Mouse (Mus musculus) intestine, embryonic 14.5 days (tissue): ENCODE measurements around the gene Ankmy1. TPM values are rescaled to one million over a fixed set of nuclear protein-coding genes. Genes with fewer than 3 reads are reported as not detected.

Source experiments
- ATAC-seq: fragments of 200-750 bp; cut with Nextera tagmentation; replicated peaks from 2 replicates; pipeline ENCODE4 v1.8.0; 2017; ENCODE audit warnings: low read depth, moderate number of reproducible peaks, moderate TSS enrichment, moderate library complexity; ENCODE audit not compliant: low FRiP score, low TSS enrichment
- DNase-seq: peaks from one replicate; pipeline ENCODE4 v3.0.0-alpha.2; 2018; ENCODE audit warnings: low spot score
- H3K27ac ChIP-seq: fragments of 300-500 bp; sonication (generic); 2 replicates; pipeline ENCODE4 v1.5.1; 2014; ENCODE audit warnings: low read depth, mild to moderate bottlenecking, control low read depth
- H3K27me3 ChIP-seq: fragments of 300-500 bp; sonication (generic); replicated peaks from 2 replicates; pipeline ENCODE4 v1.6.1; 2014; ENCODE audit warnings: low read length, control low read depth; ENCODE audit not compliant: control insufficient read depth, insufficient read depth
- H3K36me3 ChIP-seq: fragments of 300-500 bp; sonication (generic); 2 replicates; pipeline ENCODE4 v1.6.1; 2014; ENCODE audit warnings: low read length, control low read depth; ENCODE audit not compliant: control insufficient read depth, insufficient read depth
- H3K4me1 ChIP-seq: fragments of 300-500 bp; sonication (generic); replicated peaks from 2 replicates; pipeline ENCODE4 v1.6.1; 2014; ENCODE audit warnings: low read length, control low read depth, mixed read lengths; ENCODE audit not compliant: control insufficient read depth, insufficient read depth
- H3K4me2 ChIP-seq: fragments of 300-500 bp; sonication (generic); 2 replicates; pipeline ENCODE4 v1.6.1; 2014; ENCODE audit warnings: low read length
- H3K4me3 ChIP-seq: fragments of 300-500 bp; sonication (generic); 2 replicates; pipeline ENCODE4 v1.5.1; 2014; ENCODE audit warnings: low read depth, low read length, control low read depth, mixed read lengths
- H3K9ac ChIP-seq: fragments of 300-500 bp; sonication (generic); 2 replicates; pipeline ENCODE4 v1.6.1; 2014; ENCODE audit warnings: mild to moderate bottlenecking, low read length
- H3K9me3 ChIP-seq: fragments of 300-500 bp; sonication (generic); 2 replicates; pipeline ENCODE4 v1.6.1; 2016; ENCODE audit warnings: low read length, control low read depth; ENCODE audit not compliant: control insufficient read depth
- WGBS: fragments of 180-500 bp; shearing (Covaris S2); extraction: QIAGEN DNeasy Blood & Tissue Kit; methylation state at CpG from one replicate; pipeline ENCODE4 v1.1.7; 2014; 5-methylcytosine and 5-hydroxymethylcytosine counted together
- polyA plus RNA-seq: library from polyadenylated mRNA; unstranded; fragments of >200 nt; fragmentation: Nextera tagmentation; extraction: Ambion mirVana; gene quantifications from 2 replicates; pipeline ENCODE4 v1.2.1, GENCODE M21; 2014

The Ankmy1 gene
- polyA plus RNA-seq, 1 experiment from 2014 or later, result 0.30 TPM

DNA sequence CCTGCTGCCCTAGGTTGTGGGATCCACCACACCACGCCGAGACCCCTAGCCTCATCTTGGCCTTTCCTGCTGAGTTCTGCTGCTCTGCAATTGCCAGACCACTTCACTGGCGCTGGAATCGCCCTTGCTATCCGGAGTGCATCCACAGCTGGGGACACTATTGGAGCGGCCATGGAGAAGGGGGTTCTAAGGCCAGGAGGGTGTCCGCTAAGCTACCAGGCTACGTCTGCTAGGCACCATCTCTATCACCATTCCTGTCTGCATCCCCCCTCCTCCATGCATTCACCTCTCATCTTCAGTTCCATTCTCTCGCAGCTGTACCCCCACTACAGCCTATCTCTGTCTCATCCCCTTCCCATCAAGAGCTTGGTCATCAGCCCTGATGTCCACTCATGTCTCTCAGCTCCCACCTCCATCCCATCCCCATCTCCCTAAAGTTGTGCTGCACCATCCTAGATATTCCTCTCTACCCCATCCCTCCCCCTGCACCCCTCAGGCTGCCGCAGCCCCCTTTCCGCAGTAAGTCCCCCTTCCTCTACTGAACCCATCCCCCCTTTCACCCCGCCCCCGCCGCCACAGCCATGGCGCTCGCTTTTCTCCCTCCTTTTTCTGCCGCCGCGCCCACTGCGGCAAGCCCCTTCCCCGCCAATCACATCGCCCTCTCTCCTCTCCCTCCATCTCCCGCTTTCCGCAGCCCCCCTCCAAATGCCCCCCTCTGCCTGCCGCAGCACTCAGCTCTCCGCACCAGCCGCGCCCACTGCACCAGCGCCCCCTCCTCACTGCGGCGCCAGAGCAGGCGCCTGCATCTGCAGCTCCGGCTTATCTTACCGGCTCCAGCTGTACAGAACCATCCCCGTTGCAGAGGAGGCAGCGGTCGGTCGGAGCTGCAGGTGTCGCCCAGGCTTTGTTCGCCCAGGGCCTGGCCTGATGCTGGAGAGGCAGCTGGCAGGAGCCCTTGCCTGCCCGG, 54.5 kb downstream of the Ankmy1 start:
- Histone ChIP-seq H3K4me1 (peaks cover 12% of the 10 kb centered on the region), H3K4me2 (peak overlapping the region; percentile 48), H3K9ac (no peak overlapping the region), H3K27me3 (no peaks in the 10 kb centered on the region), H3K27ac (no peak overlapping the region), H3K36me3 (no peaks in the 10 kb centered on the region), H3K4me3 (peak overlapping the region; percentile 14), H3K9me3 (no peaks in the 10 kb centered on the region)
- WGBS, result 10% methylated on average over 40 of the region's 41 CpGs
- ATAC-seq, result peak; percentile 29; the same call in 1 of the 2 replicates
- DNase-seq, result no peak

DNA sequence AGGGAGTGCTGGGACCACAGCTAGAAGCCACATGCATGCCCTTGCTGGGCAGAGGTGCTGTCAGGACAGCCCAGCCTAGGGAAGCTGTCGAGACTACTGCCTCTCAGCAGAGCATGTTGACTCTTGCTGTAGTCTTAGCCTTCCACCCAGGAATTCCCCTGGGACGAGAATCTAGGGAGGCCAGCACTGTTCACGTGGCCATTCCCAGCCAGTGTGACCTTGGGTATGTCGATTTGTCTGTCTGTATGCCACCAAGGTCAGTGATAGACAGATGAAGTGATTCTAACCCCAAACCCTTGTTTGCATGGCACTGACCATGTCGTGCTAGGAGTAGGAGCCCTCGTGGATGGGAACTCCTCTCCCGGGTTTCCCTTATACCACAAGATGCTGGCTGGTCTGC, 56.8 kb downstream of the Ankmy1 start:
- no peak overlapping the region for H3K27ac ChIP-seq
- DNase-seq (no peak), ATAC-seq (no peak)
- peaks cover 12% of the 10 kb centered on the region for H3K4me1 ChIP-seq
- no peaks in the 10 kb centered on the region for H3K36me3 ChIP-seq
- WGBS, result 72% methylated on average over 7 of the region's 7 CpGs
- H3K9me3 ChIP-seq, result no peaks in the 10 kb centered on the region
- no peaks in the 10 kb centered on the region for H3K27me3 ChIP-seq
- H3K4me2 ChIP-seq, result no peak overlapping the region
- H3K9ac ChIP-seq, result no peak overlapping the region
- no peak overlapping the region for H3K4me3 ChIP-seq

DNA sequence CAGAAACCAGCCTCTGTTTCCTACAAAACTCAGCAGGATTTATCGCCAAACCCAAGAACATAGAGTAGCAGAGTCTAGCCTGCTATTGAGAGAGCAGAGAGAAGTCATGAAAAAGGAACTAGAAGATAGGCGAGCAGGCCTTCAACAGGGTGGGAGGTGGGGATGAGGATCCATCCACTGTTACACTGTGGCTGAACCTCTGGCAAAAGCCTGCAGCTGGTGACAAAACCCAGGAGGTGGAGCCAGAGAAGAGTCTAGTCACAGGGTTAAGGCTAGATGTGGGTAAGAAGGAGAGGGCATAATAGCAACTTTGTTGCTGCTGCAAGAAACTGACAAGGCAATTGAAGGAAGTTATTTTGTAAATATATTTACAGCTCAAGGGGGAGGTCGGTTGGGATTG, 61.3 kb downstream of the Ankmy1 start:
- WGBS, result 73% methylated on average over 3 of the region's 3 CpGs
- ATAC-seq (no peak), DNase-seq (no peak)
- Histone ChIP-seq H3K27ac (no peak overlapping the region), H3K36me3 (0 out of 2 replicates have a peak, but pooled peaks cover 3% of the 10 kb centered on the region), H3K4me2 (no peak overlapping the region), H3K4me3 (no peak overlapping the region), H3K27me3 (no peaks in the 10 kb centered on the region), H3K9ac (no peak overlapping the region), H3K4me1 (no peaks in the 10 kb centered on the region), H3K9me3 (no peaks in the 10 kb centered on the region)

DNA sequence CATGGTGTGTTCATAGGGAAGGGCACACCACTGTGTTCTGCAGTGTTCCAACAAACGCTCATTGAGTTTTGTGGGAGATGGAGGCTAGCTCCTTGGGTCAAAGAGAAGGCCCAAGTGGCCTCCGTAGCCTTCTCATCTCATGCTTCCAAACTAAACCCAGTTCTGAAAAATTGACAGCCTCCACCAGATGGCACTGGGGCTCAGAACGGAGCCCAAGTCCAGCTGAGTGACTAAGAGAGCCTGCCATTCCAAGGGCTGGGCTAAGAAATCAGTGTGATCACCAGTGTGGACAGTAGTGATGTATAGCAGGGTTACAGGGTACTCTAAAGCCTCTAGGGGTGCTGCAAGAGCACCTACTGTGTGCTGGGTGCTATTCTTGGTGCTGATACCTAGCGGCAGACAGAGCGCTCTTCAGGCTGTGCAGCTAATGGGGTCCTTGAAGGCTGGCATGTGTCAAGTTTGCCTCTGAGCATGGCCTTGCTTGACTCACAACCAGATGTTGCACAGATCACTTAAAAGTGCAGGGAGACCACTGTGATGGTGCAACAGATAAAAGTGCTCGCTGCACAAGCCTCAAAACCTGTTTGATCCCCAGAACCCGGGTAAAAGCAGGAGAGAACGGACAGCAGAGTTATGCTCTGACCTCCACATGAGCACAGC, 62.3 kb downstream of the Ankmy1 start:
- ATAC-seq (no peak), DNase-seq (no peak)
- WGBS, result 83% methylated on average over 8 of the region's 8 CpGs

DNA sequence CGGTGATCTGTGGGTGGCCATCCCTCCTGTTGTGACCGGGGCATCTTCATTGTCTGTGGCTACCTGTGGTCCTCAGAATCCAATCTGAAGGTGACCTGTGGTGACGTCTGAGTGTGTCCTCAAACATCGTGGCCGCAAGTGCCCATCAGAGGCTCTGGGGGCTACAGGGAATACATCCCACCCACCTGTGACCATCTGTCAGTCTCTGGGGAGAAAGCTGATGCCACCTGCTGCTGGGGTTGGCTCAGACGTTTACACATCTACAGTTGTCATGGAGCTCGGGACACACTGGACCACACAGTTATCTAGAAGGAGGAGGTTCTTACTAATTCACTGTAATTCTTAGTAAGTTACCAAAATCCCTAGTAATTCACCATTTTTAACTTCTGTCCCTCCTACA, 63.5 kb downstream of the Ankmy1 start:
- Histone ChIP-seq H3K27ac (no peak overlapping the region), H3K4me3 (no peak overlapping the region), H3K27me3 (no peaks in the 10 kb centered on the region), H3K9me3 (no peaks in the 10 kb centered on the region), H3K36me3 (0 out of 2 replicates have a peak, but pooled peaks cover 12% of the 10 kb centered on the region), H3K9ac (no peak overlapping the region), H3K4me2 (no peak overlapping the region), H3K4me1 (no peaks in the 10 kb centered on the region)
- 81% methylated on average over 7 of the region's 7 CpGs for WGBS
- DNase-seq (no peak), ATAC-seq (no peak)

More for the DNA sequence above, 62.3 kb downstream of the Ankmy1 start:
- Histone ChIP-seq H3K27ac (no peak overlapping the region), H3K36me3 (0 out of 2 replicates have a peak, but pooled peaks cover 5% of the 10 kb centered on the region), H3K4me1 (no peaks in the 10 kb centered on the region), H3K9me3 (no peaks in the 10 kb centered on the region), H3K4me3 (no peak overlapping the region), H3K9ac (no peak overlapping the region), H3K27me3 (no peaks in the 10 kb centered on the region), H3K4me2 (no peak overlapping the region)

DNA sequence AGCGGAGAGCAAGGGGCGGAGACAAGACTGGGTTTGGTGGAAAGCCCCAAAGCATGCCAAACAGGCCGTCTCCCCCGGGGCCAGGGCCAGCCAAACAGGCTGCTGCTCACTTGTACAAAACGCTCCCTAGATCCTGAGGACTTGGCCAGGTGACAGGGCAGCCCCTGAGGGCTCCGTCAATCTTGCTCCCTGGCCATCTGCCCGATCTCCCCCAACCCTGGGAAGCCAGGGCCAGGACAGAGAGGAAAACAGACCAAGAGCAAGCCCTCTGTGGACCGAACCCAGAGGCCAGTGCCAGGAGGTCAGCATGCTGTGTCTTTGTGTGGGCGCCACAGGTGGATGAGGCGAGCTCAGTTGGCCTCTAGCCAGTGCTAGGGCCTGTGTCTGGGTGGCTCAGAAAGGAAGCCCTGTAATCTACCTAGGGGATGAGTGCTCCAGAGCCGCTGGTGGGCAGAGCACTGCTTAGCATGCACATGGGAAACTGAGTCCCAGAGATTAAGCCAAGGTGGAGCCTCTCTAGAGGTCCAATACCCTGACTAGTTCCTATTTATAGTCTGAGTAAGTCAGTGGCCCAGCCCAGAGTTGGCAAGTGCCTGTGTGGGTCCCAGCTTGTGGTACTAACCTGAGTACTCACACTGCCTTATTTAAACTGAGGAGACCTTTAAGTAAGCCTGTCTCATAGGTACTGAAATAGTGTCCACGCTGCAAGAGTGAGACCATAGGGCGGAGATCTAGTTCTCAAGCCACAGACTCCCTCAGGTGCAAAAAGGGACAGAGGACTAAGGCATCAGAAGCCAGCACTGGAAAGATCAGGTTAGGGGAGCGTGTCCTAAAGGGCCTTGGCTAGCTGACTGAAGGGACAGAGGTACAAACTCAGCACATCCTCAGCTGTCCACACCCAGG, 64.5 kb downstream of the Ankmy1 start:
- ATAC-seq (no peak), DNase-seq (no peak)
- Histone ChIP-seq H3K9me3 (no peaks in the 10 kb centered on the region), H3K9ac (no peak overlapping the region), H3K4me3 (no peak overlapping the region), H3K4me1 (peaks cover 7% of the 10 kb centered on the region), H3K4me2 (no peak overlapping the region), H3K27me3 (no peaks in the 10 kb centered on the region), H3K27ac (no peak overlapping the region), H3K36me3 (0 out of 2 replicates have a peak, but pooled peaks cover 12% of the 10 kb centered on the region)
- 80% methylated on average over 14 of the region's 14 CpGs for WGBS

DNA sequence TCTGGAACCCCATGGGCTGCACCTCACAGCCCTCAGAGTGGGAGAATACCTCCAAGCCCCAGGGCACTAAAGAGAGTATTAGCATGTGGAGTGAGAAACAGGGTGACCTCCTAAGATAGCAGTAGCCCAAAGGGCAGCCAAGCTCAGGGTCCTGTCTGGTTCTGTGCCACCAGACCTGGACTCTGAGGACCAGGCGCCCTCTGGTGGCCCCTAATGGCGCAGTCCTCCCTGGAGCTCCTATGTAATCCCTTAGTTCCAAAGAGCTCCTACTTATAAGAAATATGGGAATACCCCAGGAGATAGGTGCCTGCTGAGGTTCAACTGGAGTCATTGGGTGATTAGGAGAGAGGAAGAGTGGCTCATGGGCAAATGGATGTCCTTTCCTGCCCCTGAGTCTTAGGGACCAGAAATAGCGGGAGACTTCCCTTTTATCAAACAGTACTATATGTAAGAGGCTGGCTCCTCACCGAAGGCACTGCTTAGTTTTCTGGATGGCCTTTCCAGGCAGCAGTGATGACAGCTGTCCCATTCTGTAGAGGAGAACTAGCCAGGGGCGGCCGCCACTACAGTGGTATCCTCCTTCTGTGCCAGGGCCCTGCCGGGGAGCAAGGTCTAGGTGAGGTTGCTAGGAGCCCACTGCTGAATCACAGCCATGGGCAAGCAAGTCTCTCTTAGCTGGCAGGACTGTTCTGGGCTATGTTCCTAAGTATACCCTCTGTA, 68.6 kb downstream of the Ankmy1 start:
- ATAC-seq, result 0 out of 2 replicates have a peak, but pooled peaks have one; percentile 24
- H3K9ac ChIP-seq, result no peak overlapping the region
- 70% methylated on average over 7 of the region's 7 CpGs for WGBS

More for the DNA sequence above, 68.6 kb downstream of the Ankmy1 start:
- Histone ChIP-seq H3K27me3 (no peaks in the 10 kb centered on the region), H3K36me3 (0 out of 2 replicates have a peak, but pooled peaks cover 12% of the 10 kb centered on the region), H3K4me1 (peaks cover 12% of the 10 kb centered on the region), H3K4me2 (no peak overlapping the region), H3K4me3 (no peak overlapping the region), H3K9me3 (no peaks in the 10 kb centered on the region), H3K27ac (no peak overlapping the region)
- DNase-seq, result peak; percentile 93
